Comparison of ENCODE assay signal across 20 mouse cellular contexts in the genomic region with DNA sequence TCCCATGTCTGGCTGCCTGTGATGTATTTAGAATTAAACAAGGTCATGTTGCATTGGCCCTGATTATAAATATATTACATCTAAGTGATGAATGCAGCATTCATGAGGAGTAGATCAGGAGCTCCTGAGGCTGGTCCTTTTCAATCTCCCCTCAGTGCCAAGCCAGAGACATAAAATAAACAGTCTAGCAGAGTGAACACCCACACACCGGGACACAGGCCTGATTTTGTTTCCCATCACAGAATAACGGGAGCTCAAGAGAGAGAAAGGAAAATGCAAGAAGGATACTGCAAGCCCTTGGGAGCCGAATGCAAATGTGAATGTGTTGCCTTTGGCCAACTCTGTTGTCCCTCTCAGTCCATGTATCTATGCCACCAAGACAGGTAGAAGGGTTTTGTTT.
"Had no signal": no experiment of that assay in that cellular context is flagged by ENCODE, and none has a peak within 500 bp of the region (broad histone marks: within the 10 kb centered on the region; RNA-seq: fewer than 3 reads in every experiment).

No protein-coding gene starts in this region.

- H3K9me3 ChIP-seq: kidney, embryonic 15.5 days; liver, embryonic 13.5 days; midbrain, embryonic 10.5 days; midbrain, embryonic 13.5 days; neural tube, embryonic 13.5 days had no signal

- H3K4me2 ChIP-seq: kidney, embryonic 15.5 days; liver, embryonic 13.5 days; midbrain, embryonic 13.5 days; neural tube, embryonic 13.5 days had no signal

- H3K9ac ChIP-seq: kidney, embryonic 15.5 days; liver, embryonic 13.5 days; midbrain, embryonic 13.5 days; neural tube, embryonic 13.5 days had no signal

- H3K4me1 ChIP-seq: liver, embryonic 13.5 days; megakaryocyte, embryonic 14.5 days; midbrain, embryonic 10.5 days had no signal

- H3K27ac ChIP-seq: kidney, embryonic 15.5 days; layer of hippocampus, adult 2 months; liver, embryonic 13.5 days; midbrain, embryonic 10.5 days; midbrain, embryonic 13.5 days; neural tube, embryonic 13.5 days had no signal

- H3K27me3 ChIP-seq: kidney, embryonic 15.5 days; liver, embryonic 13.5 days; megakaryocyte, embryonic 14.5 days; midbrain, embryonic 13.5 days had no signal

- ATAC-seq: intestine, postnatal 0 days; midbrain, embryonic 13.5 days; midbrain, embryonic 16.5 days had no signal

- H3K4me3 ChIP-seq: kidney, embryonic 15.5 days; layer of hippocampus, adult 2 months; liver, embryonic 13.5 days; megakaryocyte, embryonic 14.5 days; midbrain, embryonic 10.5 days; midbrain, embryonic 13.5 days; myocyte; neural tube, embryonic 13.5 days had no signal

- H3K36me3 ChIP-seq: kidney, embryonic 15.5 days; liver, embryonic 13.5 days; midbrain, embryonic 10.5 days; midbrain, embryonic 13.5 days; neural tube, embryonic 13.5 days had no signal

- DNase-seq: kidney, adult 8-10 months; kidney, postnatal 14 days; kidney, postnatal 4 days; liver, embryonic 13.5 days; lung, adult 2 months; lung, postnatal 10 days; lung, postnatal 36 days; retina, postnatal 1 day; right cerebral cortex, postnatal 14 days; thymus, adult 18-20 months; thymus, postnatal 36 days had no signal
